Mouse (Mus musculus): ENCODE measurements around the gene Atcay. TPM values are rescaled to one million over a fixed set of nuclear protein-coding genes. Genes with fewer than 3 reads are reported as not detected.
"Not testable (repeated sequence)": the region's sequence is repeated elsewhere in the genome, so short reads cannot be mapped to it uniquely, and the experiment has no call there.

The Atcay gene
- polyA plus RNA-seq, 1 experiment, result 0.47 TPM

DNA sequence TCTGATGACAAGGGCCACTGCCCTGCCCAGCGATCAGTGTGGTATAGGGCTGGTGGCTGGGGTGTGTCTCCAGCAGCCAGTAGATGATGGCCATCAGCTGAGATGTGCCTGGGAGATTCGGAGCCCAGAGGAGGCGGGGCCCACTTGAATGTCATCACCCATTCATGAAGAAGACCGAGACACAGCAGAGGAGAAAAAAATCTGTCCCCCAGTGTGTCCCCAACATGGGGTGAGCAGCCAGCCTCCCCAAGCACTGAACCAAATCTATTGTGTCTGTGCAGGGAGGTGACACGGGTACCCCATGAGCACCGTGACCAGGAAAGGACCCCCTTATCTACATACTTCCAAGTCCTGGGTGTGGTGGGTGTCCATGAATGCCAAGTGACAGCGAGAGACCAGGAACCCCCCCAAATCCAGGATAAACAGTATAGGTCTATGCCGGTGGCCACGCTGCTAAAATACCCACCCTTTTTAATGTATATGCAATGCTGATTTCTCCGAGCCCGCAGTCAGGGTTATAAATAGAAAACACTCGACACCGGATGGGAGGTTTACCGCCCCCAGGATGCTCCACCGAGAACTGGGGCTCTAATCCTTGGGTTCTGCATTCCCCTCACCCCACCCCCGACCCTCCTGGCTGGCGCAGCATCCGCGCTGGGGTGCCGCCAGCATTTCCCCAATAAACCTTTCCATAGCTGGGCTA, 747 bp downstream of the Atcay start:
- Histone ChIP-seq H3K4me1 (ENCODE audit: control insufficient read depth, insufficient read depth, low read length) (no peaks in the 10 kb centered on the region), H3K4me3 (ENCODE audit: insufficient read depth, low read length) (0 out of 2 replicates have a peak overlapping the region, but pooled peaks have one; percentile 10), H3K27ac (ENCODE audit: insufficient read depth, low read length) (no peak overlapping the region)
- TF ChIP-seq CTCF (IDR thresholded peaks at IDR 0.05; ENCODE audit: borderline replicate concordance, insufficient read depth, low read length), result no peak
- no peak for TF ChIP-seq POLR2A (IDR thresholded peaks at IDR 0.05; ENCODE audit: low read depth, low read length)

DNA sequence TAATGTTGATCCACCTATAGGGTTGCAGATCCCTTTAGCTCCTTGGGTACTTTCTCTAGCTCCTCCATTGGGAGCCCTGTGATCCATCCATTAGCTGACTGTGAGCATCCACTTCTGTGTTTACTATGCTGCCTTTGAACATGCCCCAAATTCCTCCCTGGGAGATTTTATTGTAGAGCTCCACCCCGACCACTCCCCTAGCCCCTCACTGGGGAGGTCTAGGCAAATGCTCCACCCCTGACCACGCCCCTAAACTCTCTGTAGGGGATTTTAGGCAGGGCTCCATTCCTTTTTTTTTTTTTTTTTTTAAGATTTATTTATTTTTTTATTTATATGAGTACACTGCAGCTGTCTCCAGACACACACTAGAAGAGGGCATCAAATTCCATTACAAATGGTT, 6.9 kb downstream of the Atcay start:
- not testable (repeated sequence) for H3K4me3 ChIP-seq (ENCODE audit: insufficient read depth, low read length); H3K27ac ChIP-seq (ENCODE audit: insufficient read depth, low read length); H3K4me1 ChIP-seq (ENCODE audit: control insufficient read depth, insufficient read depth, low read length)

DNA sequence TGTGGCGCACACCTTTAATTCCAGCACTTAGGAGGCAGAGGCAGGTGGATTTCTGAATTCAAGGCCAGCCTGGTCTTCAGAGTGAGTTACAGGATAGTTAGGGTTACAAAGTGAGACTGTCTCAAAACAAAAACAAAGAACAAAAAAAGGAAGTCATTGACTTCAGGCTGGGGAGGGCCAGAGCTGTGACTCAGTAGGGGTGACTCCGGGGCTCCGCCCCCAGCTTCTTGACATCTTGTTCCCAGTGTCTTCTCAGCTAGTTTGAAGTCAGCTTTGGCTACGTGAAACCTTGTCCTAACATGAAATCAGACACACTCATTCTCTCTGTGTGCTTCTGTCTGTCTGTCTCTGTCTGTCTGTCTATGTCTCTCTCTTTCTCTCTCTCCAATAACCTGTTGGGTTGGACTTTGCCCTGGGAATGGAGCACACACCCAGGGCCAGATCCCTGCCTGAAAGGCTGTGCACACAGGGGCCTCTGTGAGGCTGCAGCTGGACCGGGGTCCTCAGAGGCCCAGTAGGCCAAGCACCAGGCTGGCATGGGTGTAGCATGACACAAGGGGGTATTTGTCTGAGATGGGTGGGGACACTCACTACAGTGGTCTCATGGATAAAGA, 9.1 kb downstream of the Atcay start:
- H3K4me3 ChIP-seq (ENCODE audit: insufficient read depth, low read length), result no peak overlapping the region
- TF ChIP-seq CTCF (IDR thresholded peaks at IDR 0.05; ENCODE audit: borderline replicate concordance, insufficient read depth, low read length) (no peak), POLR2A (IDR thresholded peaks at IDR 0.05; ENCODE audit: low read depth, low read length) (no peak)
- no peaks in the 10 kb centered on the region for H3K4me1 ChIP-seq (ENCODE audit: control insufficient read depth, insufficient read depth, low read length)
- no peak overlapping the region for H3K27ac ChIP-seq (ENCODE audit: insufficient read depth, low read length)

DNA sequence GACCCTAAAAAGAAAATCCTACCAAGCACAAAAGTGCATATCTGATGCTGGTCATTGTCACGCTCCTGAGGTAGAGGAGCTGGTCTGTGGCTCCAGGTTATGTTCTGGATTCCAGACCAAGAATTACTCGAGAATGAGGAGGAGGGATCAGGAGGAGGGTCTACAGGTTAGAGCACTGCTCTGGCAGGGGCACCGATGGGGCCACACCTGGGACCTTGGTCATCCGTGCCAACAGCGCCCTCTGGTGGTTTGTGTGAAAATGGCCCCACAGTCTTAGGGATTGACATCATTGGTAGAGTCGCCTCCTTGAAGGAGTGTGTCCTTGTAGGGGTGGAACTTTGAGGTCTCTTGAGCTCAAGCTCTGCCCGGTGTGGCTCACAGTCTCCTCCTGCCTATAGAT, 12.7 kb downstream of the Atcay start:
- Histone ChIP-seq H3K27ac (ENCODE audit: insufficient read depth, low read length) (no peak overlapping the region), H3K4me3 (ENCODE audit: insufficient read depth, low read length) (no peak overlapping the region), H3K4me1 (ENCODE audit: control insufficient read depth, insufficient read depth, low read length) (no peaks in the 10 kb centered on the region)
- TF ChIP-seq POLR2A (IDR thresholded peaks at IDR 0.05; ENCODE audit: low read depth, low read length) (no peak), CTCF (IDR thresholded peaks at IDR 0.05; ENCODE audit: borderline replicate concordance, insufficient read depth, low read length) (peak; percentile 80)

DNA sequence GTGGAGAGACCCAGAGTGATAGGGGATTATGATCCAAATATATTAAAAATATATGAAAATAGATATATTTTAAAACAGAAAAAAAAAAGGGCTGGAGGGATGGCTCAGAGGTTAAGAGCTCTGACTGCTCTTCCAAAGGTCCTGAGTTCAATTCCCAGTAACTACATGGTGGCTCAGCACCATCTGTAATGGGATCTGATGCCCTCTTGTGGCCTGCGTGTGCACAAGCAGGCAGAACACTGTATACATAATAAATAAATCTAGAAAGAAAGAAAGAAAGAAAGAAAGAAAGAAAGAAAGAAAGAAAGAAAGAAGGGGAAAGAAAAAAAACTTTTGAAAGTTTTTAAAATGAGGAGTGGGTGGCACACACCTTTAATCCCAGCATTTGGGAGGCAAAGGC, 13.4 kb downstream of the Atcay start:
- H3K4me1 ChIP-seq (ENCODE audit: control insufficient read depth, insufficient read depth, low read length); H3K4me3 ChIP-seq (ENCODE audit: insufficient read depth, low read length); H3K27ac ChIP-seq (ENCODE audit: insufficient read depth, low read length): not testable (repeated sequence)
- peak; percentile 69; the same call in 1 of the 2 replicates for TF ChIP-seq CTCF (IDR thresholded peaks at IDR 0.05; ENCODE audit: borderline replicate concordance, insufficient read depth, low read length)

DNA sequence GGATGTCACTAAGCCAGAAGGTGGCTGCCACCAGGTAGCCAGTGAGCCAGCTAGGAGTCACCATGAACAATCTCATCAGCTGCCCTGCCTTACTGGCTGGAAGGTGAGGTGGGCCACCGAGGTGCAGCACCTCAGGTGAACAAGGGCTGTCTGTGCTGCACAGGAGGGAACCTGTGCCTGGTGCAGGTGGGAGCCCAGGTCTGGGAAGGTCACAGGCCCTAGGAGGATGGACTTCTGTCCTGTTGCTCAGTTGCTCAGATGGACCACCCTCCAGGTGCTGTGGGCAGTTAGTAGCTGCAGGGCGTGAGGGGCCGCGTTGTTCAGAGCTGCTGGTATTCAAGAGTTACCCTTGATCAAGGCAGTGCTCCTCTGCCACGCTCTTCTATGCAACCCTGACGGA, 13.8 kb downstream of the Atcay start:
- no peak for TF ChIP-seq CTCF (IDR thresholded peaks at IDR 0.05; ENCODE audit: borderline replicate concordance, insufficient read depth, low read length)
- no peak for TF ChIP-seq POLR2A (IDR thresholded peaks at IDR 0.05; ENCODE audit: low read depth, low read length)
- Histone ChIP-seq H3K4me3 (ENCODE audit: insufficient read depth, low read length) (no peak overlapping the region), H3K27ac (ENCODE audit: insufficient read depth, low read length) (no peak overlapping the region), H3K4me1 (ENCODE audit: control insufficient read depth, insufficient read depth, low read length) (no peaks in the 10 kb centered on the region)

DNA sequence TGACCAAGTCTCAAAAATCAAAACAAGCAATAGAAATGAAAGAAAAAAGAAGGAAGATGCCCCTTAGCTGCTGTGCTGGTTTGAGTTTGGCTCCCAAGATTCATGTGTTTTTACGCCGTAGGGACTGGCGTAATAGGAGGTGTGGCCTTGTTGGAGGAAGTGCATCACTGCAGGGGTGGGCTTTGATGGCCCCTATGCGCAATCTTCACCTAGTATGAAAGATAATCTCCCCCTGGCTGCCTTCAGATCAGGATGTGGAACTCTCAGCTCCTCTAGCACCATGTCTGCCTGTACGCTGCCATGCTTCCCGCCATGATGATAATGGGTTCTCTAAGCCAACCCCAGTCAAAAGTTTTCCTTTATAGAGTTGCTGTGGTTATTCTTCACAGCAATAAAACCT, 14.4 kb downstream of the Atcay start:
- Histone ChIP-seq H3K4me1 (ENCODE audit: control insufficient read depth, insufficient read depth, low read length) (no peaks in the 10 kb centered on the region), H3K27ac (ENCODE audit: insufficient read depth, low read length) (no peak overlapping the region), H3K4me3 (ENCODE audit: insufficient read depth, low read length) (no peak overlapping the region)
- TF ChIP-seq CTCF (IDR thresholded peaks at IDR 0.05; ENCODE audit: borderline replicate concordance, insufficient read depth, low read length) (no peak), POLR2A (IDR thresholded peaks at IDR 0.05; ENCODE audit: low read depth, low read length) (no peak)

DNA sequence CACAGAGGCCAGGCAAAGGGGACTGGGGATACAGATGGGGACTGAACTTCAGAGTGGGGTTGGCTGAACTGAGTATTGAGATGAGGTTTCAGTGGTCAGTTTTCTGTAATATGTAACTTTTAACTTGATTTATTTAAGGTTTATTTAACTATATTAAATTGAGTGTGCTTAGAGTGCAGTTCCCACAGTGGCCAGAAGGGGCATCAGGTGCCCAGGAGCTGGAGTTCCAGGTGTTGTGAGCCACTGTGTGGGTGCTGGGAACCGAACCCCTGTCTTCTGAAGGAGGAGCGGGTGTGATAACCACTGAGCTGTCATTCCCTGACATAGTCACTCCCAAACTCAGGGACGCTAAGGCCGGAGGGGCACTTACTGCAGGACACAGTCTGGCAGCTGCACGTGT, 20.5 kb downstream of the Atcay start:
- TF ChIP-seq POLR2A (IDR thresholded peaks at IDR 0.05; ENCODE audit: low read depth, low read length) (no peak), CTCF (IDR thresholded peaks at IDR 0.05; ENCODE audit: borderline replicate concordance, insufficient read depth, low read length) (no peak)
- H3K4me3 ChIP-seq (ENCODE audit: insufficient read depth, low read length), result no peak overlapping the region
- no peak overlapping the region for H3K27ac ChIP-seq (ENCODE audit: insufficient read depth, low read length)
- H3K4me1 ChIP-seq (ENCODE audit: control insufficient read depth, insufficient read depth, low read length), result no peaks in the 10 kb centered on the region

DNA sequence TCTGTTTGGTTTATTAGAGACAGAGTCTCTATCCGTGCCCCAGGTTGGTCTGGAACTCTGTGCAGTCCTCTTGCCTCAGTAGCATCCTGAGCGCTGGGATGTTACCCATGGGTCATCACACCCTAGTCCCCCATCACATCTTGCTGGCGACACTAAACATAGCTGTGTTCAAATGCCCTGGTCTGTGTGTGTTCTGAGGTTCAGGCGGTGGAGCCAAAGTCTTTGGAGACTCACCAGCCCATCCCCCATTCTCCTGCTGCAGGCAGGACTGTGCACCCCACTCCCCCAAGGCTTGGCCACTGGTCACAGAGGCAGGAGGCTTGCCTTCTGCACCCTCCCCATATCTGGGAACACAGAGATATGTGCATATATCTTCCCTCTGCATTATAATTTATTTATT, 26.5 kb downstream of the Atcay start:
- H3K27ac ChIP-seq (ENCODE audit: insufficient read depth, low read length), result no peak overlapping the region
- no peak overlapping the region for H3K4me3 ChIP-seq (ENCODE audit: insufficient read depth, low read length)
- TF ChIP-seq POLR2A (IDR thresholded peaks at IDR 0.05; ENCODE audit: low read depth, low read length), result no peak
- TF ChIP-seq CTCF (IDR thresholded peaks at IDR 0.05; ENCODE audit: borderline replicate concordance, insufficient read depth, low read length), result no peak
- H3K4me1 ChIP-seq (ENCODE audit: control insufficient read depth, insufficient read depth, low read length), result no peaks in the 10 kb centered on the region

DNA sequence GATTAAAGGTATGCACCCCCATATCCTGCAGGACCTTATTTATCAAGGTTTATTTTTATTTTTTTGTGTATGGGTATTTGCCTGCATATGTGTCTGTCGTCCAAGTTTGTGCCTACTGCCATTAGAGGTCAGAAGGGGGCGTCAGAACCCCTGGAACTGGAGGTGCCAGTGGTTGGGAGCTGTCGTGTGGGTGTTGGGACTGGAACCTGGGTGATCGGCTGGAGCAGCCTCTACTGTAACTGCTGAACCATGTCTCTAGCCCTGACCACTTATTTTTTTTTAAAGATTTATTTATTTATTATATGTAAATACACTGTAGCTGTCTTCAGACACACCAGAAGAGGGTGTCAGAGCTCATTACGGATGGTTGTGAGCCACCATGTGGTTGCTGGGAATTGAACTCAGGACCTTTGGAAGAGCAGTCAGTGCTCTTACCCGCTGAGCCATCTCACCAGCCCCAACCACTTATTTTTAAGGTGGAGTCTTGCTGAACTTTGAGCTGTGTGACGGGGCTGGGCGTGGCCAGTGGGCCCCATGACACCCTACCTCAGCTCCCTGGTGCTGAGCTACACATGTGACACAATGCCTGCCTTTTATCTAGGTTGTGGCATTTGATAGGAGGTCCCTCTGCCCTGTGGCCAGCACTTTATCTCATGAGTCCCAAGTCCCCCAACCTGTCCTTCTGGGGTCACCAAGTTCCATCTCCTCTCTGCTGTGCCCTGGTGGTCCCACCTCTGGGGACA, 27.5 kb downstream of the Atcay start:
- no peak overlapping the region for H3K27ac ChIP-seq (ENCODE audit: insufficient read depth, low read length)
- H3K4me3 ChIP-seq (ENCODE audit: insufficient read depth, low read length), result no peak overlapping the region
- no peaks in the 10 kb centered on the region for H3K4me1 ChIP-seq (ENCODE audit: control insufficient read depth, insufficient read depth, low read length)
- no peak for TF ChIP-seq CTCF (IDR thresholded peaks at IDR 0.05; ENCODE audit: borderline replicate concordance, insufficient read depth, low read length)

Data from embryonic fibroblast, embryonic 13.5 days (primary cell).